Mouse (Mus musculus) fibroblast of lung, adult 2 months (primary cell): Measurements from ENCODE around the gene Galnt9.

Experiments
- DNase-seq: peaks from one replicate; pipeline ENCODE4 v3.0.0-alpha.2; 2011; ENCODE audit warnings: low read depth

The Galnt9 gene

DNA sequence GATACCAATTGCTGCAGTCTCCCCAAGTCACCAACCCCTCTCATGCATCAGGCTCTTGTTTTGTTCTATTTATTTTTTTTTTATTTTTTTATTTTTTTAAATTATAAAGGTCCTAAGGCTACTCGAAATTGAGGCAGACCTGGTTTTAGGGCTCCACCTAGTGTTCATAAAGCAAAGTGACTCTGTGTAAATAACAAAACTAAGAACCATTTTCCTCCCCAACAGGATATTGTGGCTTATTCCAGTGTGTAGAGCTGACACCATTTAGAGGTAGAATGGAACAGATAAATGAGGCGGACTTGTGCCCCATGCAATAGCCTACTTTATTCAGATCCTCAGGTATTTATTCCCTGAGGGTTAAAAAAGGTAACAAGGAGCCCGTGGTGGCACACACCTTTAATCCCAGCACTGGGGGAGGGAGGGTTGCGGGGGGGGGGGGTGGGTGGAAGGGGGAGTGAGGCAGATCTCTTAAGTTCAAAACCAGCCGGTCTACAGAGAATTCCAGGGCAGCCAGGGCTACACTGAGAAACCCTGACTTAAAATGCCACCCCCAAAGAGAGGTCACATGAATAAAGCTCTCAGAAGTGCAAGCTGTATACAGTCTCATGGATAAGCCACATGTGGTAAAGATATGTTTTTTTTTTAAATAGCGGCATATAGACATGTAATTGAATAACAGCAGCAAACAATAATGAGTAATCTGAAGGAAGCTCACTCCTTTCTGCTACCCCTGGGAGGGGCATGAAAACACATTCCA is 92.0 kb downstream of the Galnt9 start:
- peak; percentile 18 for DNase-seq

DNA sequence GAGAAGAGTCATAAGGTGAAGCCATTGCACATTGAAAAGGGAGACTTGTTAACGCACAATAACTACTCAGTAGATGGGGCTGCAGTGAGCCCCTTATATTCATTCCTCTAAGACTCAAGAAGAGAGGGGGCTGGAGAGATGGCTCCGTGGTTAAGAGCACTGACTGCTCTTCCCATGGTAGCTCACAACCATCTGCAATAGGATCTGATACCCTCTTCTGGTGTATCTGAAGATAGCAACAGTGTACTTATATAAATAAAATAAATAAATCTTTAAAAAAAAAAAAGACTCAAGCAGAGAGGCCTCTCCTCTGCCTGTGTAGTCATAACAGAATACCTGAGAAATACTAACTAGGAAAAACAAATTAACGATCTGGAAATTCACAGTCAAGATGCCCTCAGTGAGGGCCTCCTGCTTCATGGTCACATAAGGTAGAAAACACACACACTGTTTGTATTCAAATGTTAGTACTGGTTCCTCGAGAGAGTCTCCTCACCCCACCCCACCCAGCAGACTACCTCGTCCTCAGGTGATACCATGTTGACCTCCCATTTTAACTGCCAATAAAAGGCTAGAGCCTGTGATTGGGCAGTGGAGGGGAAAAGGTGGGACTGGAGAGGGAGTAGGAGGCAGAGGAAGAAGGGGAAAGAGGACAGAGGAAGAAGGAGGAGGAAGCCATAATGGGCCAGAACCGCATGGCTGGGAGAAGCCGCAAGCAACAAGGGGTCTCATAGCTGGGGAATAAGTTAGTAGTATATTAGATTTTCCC is 94.3 kb downstream of the Galnt9 start:
- no peak for DNase-seq

DNA sequence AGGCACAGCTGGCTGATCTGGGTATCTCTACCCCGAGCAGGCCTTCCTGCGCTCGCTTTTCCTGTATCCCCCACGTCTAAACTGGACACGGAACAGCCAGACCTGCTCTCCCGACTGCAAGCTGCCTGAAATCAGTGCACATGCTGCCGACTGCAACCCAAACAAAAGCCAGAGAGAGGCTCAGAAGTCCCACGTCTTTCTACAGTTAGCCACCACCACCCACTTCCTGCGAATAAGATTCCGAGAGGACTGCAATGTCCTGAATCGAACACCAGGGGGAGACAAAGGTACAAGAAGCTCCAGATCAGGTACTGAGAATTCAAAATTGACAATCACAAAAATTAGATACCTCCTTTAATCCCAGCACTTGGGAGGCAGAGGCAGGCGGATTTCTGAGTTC is 95.3 kb downstream of the Galnt9 start:
- peak; percentile 42 for DNase-seq

DNA sequence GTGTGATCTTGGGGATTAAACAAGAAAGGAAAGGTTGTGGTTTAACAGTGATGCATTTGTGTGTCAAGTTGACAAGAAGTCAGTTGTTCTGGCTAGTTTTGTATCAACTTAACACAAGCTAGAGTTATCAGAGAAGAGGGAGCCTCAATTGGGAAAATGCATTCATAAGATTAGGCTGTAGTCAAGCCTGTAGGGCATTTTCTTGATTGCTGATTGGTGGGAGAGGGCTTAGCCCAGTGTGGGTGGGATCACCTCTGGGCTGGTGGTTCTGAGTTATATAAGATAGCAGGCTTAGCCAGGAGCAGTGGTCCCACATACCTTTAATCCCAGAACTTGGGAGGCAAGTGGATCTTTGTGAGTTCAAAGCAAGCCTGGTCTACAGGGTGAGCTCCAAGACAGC is 102.2 kb downstream of the Galnt9 start:
- no peak for DNase-seq

DNA sequence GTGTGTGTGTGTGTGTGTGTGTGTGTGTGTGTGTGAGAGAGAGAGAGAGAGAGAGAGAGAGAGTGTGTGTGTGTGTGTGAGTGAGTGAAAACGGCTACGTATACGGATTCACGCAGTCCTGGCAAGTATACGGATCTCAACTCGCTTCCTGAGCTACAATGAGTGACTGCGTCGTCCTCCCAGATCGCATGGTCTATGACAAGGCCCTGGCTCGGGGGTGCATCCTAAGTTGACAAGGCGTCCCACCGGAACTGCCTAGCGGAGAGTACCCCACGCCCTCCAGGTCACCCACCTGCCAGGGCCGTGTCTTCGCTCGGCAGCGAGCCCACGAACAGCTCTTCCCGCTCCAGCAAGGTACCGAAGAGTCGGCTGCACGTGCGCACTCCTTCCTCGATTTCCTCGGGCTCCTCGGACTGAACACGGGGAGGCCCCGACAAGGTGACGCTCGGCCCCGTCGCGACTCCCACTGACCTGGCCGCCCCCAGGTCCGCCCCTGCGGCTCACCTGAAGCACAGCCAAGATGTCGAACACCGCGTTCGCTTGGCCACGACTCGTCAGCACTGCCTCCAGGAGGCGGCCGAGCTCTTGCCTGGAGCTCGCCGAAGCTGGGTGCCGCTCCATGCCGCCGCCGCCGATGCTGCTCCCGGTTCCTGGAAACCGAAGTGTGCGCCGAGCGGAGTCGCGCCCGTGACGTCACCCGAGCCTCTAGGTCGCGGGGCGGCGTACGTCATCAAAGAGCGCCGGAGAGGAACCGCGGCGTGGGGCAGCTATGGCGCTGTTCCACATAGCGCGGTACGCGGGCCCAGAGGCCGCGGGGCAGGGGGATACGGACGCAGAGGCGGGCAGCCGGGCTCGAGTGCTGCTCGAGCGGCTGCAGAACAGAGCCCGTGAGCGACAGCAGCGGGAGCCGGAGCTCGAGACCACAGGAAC is 108.8 kb downstream of the Galnt9 start, which contains the start of the genes Noc4l and Ddx51:
Gene Noc4l, minus strand, starts transcription at position 699 of the 930 bp plus-strand sequence.
Gene Ddx51, plus strand, starts transcription at position 733 of the 930 bp plus-strand sequence.
- peak; percentile 39 for DNase-seq

DNA sequence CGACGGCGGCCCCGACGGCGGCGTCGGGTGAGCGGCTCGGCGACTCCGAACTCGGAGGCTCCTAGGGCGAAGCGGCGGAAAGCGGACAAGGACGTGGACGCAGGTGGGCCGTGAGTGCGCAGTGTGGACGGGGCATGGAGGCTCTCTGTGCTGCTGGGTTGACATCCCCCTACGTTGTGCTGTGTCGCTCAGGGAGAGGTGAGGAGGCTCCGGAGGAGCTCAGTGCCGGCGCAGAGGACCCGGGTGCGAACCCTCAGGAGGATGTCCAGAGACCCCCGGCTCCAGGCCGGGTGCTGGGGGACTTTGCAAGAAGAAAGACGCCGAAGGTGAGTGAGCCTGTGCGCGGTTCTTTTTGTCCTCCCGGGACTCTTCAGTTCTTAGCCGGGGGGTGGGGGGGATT is 109.5 kb downstream of the Galnt9 start:
- DNase-seq: no peak

DNA sequence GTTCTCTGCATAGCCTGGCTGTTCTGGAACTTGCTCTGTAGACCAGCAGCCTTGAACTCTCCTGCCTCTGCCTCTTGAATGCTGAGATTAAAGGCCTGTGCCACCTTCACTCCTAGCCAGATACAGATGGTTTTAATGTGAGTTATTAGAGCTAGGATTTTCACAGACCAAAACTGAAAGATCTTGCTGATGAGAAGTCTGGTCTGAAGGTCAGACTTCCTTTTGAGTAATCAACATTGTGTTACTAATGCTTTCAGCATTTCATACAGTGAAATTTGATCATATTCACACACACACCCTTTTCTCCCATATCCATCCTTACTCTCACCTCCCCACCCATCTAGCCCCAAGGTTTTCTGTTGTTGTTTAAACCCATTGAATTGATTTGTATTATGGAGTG is 115.5 kb downstream of the Galnt9 start:
- DNase-seq: no peak

DNA sequence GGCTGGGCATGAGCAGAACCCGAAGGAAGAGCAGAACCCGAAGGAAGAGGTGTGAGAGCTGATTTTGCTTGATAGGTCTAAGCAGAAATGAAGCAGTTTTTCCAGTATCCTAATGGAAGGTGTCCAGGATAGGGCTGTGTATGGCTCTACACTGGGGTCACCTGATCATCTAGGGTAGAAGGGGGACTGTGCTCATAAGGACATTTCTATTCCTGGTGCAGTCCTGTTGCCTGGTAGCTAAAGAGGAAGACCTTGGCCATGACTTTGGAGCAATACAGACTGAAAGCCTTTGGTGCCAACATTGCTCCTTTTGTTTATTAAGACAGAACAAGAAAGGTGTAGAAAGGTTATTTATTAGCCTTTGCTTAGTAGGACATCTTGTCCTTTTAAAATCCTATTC is 119.9 kb downstream of the Galnt9 start:
- DNase-seq: no peak

DNA sequence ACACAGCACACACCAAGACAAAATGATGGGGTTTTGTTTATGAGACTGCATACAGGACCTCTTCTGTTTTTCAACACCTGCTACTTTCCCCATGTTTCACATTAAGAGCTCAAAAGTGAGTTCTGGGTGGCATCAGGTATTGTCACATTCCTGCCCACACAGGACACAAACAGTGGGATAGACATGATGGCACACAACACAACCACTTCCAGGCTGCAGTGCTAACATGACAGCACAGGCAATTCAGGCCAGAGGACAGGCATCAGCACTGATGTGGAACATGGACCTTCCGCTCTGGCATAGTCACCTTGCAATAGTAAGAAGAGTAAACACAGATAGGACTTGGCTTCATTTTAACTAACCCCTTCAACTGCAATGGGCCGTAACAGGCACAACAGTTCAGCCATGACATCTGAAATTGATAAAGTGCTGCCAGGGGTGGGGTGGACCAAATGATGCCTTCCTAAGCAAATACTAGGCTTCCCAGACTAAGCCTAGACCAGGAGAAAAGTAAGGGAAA is 120.7 kb downstream of the Galnt9 start:
- no peak for DNase-seq

DNA sequence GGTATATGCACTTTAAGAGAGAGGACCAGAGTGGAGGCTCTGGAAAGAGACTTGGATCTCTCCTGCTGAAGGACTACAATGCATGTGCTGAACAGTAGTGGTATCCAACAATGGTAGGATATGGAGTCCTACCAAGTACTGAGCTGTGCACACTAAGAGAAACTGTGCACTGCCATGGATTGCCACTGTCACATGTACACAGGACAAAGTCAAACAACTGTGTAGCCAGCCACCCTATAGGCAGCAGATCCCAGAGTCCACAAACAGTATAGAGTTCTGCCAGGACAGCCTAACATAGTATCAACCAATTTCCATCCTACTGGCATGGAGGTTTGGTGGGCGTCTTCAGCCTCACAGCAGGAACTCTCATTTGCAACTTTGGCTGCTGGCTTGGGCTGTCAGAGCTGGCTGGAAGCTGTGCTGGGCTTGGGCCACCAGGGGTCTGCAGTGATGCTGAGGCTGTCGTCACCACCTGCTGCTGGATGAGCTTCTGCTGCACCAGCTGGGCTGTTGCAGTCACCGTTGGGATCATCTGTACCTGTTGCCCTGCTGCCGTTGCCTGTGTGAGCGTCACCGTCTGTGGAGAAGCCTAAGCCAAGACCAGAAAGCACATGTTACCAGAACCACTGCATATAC is 121.4 kb downstream of the Galnt9 start:
- no peak for DNase-seq
